Mouse (Mus musculus): Measurements from ENCODE around the gene Crhr1.

The Crhr1 gene

DNA sequence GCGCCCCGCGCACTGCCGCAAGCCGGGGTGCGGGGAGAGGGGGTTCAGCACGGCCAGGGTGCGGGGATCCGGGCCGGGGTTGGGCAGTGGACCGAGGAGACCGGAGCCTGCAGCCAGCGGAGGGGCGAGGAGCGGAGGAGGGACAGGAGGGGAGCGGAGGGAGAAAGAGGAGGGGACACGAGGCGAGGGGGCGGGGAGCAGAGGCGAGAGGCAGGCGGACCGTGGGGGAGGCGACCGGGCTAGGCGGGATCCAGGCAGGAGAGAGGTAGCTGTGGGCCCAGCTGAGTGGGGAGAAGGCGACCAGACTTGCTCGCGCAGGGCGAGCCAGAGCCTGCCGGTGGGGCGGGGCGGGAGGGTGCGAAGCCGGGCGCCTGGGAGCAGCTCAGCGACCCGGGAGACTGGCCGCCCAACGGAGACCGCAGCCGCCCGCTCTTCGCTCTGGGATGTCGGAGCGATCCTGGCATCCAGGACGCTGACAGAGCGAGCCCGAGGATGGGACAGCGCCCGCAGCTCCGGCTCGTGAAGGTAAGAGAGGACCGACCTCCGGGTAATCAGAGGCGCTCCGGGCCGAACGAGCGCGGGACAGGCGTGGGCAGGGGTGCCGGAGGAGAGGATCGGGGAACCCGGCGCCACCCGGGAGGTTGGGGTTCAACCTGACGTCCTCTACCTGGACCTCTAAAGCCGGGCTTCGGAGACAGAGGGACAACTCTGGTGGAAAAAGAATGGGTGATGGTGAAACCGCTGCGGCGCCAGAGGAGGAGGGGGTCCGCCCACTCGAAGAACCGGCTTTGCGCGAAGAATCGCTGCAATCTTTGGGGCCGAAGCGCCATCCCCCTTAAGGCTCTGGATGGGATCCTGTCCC, at the start of gene Crhr1:
TSS of gene Crhr1 (plus strand) at position 276 of the 862 bp plus-strand sequence.
- DNase-seq (ENCODE audit: low read depth), result no peak

DNA sequence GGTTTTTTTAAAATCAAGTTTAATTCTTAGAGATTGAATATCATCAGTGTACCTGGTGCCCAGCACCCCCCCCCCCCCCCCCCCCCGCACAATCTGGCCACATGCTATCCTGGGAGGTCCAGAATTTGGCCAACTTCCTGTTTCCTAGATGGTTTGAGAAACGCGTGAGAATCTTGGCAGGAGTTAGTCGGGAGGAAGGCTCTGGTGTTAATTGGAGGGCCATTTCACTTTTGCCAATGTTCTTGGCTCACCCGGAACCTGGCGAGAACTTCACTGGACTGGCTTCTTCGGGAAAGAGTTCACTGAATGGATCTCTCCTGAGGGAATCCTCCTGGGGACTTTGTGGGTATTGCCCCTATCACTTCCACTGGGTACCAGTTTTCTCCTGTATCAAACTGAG, 49.4 kb upstream of the Crhr1 start:
- DNase-seq (ENCODE audit: low read depth), result no peak

DNA sequence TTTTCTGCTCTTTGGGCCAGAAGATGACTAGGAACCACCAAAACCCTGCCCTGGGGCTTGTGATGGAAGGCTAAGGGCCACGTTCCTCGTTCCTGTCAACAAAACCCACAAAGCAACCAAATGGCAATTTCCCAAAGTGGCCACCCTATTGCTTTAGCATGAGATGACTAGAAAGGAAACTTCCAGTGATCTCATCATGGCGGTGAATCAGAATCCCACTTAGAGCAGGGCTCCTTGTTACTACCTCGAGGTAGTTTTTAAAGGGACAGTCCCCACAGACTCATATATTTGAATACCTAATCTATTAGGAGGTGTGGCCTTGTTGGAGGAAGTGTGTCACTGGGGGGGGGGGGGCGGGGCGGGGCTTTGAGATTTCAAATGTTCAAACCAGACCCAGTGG, 48.9 kb upstream of the Crhr1 start:
- no peak for DNase-seq (ENCODE audit: low read depth)

DNA sequence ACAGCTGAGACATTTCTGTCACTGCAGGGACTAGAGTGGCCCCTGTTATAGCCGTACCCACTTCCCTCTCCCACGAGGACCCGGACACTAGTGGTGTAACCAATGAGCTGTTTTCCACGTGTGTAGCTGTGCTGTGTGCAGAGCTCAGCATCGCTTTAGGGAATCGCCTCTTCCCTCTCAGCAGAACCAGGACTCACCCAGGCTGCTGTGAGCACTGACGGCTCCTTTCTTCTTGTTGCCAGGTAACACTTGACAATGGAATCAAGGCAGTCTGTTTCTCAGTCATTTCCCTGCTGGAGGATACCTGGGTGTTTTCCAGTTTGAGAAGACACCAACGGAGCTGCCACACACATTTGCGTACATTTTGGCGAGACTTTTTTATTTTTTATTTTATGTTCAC, 44.1 kb upstream of the Crhr1 start:
- DNase-seq (ENCODE audit: low read depth), result no peak

DNA sequence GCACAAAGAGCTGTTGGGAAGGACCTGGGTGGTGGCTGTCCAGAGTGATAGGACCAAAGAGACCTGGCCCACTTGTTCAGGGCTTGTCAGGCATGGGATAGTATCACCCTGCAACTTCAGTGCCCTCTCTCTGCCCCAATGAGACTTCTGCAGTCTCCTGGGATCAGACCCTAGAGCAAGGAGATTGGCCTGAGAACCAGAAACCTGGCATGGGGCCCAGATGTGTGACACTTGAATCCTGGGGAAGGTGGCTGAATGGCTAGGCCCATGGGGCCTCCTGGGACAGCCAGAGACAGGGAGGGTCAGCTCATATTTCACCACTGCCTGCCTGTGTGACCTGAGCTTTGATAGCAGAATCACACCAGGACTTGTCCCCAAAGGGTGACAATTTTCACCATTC, 41.9 kb upstream of the Crhr1 start:
- DNase-seq (ENCODE audit: low read depth), result no peak

DNA sequence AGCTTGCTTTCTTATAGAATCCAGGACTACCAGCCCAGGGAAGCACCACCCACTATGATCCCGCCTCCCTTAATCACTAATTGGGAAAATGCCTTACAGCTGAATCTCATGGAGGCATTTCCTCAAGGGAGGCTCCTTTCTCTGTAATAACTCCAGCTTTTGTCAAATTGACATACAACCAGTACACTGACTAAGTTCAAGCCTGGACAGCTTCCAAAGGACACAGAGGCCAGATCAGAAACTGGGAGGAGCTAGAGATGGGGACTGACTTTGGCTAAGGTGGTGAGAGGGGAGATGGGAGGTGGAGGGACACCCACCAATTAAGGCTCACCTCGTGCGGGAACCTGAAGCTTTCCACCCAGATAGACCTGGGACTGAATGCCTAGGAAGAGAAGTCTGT, 37.5 kb upstream of the Crhr1 start:
- DNase-seq (ENCODE audit: low read depth), result no peak

DNA sequence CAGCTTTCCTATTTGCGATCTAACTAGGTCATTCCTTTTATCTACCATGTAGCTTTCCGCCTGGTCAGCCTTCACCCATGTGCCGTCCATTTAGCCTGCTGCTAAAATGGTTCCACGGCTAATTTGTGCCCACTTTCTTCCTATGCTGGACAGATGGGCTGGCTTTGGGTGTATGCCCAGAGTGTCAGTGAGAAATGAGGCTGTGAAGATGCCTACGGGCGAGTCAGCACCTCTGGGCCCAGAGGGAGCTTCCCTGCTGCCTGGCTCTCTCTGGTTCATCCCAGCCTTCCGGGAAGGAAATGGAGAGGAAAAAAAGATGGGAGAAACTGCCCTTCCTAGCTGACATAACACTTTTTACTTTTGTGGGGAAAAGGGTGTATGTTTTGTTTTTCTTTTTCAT, 36.1 kb upstream of the Crhr1 start:
- DNase-seq (ENCODE audit: low read depth), result no peak

DNA sequence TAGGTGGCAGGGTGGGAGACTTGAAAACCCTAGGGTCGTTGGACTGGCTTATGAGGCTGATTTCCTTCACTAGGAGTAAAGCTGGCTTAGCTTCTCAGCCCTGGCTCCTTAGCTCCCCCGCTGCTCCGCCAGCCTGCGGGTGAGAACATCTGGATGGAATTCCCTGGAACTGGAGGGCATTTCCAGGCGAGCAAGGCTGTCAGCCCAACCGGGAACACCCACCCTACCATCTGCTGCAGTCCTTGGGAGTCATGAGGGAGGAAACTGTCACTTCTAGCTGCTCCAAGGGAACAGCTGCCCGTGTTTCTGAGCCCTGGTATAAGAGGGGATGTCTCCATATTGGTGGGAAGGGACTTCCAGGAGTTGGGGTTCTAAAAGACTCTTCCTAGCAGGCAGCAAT, 33.1 kb upstream of the Crhr1 start:
- no peak for DNase-seq (ENCODE audit: low read depth)

DNA sequence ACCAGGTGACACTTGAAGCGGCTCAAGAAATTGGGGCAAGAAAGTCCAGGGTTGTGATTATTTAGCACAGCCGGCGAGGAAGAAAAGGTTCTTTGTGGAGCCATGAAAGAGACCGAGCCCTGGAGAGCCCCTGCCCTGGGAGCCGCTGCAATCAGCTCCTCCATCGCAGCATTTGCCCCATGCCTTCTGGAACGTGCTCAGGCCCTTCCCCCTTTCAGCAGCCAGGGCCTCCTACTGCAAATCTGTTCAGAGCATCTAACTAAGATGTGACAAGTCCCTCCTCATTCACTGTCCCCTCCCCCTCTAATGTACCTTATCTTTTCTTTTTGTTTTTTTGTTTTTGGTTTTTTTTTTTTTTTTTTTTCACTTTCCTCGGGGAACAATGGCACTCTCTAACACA, 30.0 kb upstream of the Crhr1 start:
- DNase-seq (ENCODE audit: low read depth), result no peak

DNA sequence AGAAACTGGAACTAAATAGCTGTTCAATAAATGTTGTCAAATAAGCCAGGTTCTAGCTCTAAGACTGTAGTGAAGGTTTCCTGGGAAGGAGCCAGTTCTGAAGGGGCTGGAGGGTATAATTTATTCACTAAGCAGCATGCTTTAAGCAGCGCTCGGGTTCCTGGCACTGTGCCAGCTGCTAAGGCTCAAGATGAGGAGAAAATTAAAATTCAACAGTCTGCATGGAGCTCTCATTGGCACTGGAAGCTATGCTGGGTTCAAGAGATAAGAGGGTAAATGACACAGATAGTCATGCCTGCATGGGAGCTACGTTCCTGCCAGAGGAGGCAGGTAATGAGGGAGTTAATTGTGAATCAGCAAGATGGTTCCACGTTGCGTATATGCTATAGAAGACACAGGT, 26.3 kb upstream of the Crhr1 start:
- DNase-seq (ENCODE audit: low read depth), result no peak

DNA sequence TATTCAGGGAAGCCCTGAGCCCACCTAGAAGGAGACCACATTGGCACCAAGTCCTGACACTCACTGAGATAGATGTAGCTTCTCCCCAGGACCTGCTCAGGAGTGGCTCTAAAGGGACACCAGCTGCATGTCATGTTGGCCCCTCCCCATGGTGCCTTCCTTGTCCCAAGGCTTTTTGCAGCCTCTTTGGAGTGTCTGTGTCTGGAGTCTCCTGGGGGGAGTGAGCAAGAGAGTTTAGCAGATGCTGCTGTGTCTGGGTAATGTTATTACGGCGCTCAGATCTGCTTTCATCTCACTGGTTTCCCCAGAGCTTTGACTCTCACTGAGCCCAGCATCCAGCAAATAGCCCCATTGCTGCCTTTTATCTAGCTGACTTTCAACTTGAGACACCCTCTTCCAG, 25.7 kb upstream of the Crhr1 start:
- DNase-seq (ENCODE audit: low read depth), result no peak

DNA sequence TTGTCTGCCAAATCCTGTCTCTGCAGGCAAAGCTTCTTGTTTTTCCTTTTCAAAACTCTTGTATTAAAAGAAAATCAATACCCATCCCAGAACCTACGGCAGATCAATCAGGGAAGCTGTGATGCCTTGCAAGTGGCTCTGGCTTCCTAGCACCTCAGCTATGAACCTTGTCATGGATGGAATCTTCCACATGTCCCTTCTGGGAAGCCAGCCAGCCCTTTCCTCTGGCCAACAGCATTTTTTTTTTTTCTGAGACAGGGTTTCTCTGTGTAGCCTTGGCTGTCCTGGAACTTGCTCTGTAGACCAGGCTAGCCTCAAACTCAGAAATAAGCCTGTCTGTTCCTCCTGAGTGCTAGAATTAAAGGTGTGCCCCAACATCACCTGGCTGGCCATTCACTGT, 22.3 kb upstream of the Crhr1 start:
- no peak for DNase-seq (ENCODE audit: low read depth)

DNA sequence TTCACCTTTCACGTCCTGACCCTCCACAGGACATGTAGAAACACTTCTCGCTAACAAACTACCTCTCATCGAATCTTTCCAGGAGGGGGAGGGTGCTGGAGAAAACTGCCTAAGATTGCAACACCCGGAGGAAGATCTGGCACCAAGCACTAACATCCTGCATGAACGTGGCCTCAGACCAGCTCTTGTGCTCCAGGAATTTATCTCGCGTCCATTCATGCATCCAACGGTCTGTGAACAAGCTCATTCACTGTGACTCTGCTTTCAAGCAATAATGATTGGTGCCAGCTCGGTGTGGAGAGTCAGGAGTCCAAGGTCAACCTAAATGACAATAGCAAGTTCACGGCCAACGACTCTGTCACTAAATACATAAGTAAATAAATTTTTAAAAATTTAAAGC, 20.8 kb upstream of the Crhr1 start:
- no peak for DNase-seq (ENCODE audit: low read depth)

DNA sequence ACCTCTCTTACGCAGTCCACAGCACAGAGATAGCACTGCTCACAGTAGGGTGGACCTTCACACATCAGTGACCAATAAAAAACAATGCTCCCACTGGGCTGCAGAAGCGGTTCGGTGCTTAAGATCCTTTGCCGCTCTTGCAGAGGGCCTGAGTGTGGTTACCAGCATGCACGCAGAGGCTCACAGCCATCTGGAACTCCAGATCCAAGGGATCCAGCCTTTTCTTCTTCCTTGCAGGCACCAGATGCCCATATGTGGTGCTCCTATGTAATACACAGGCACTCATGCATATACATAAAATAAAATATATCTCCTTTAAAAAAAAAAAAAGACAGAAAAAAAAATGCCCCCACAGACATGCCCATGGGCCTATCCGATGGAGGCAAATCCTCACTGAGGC, 19.0 kb upstream of the Crhr1 start:
- no peak for DNase-seq (ENCODE audit: low read depth)

DNA sequence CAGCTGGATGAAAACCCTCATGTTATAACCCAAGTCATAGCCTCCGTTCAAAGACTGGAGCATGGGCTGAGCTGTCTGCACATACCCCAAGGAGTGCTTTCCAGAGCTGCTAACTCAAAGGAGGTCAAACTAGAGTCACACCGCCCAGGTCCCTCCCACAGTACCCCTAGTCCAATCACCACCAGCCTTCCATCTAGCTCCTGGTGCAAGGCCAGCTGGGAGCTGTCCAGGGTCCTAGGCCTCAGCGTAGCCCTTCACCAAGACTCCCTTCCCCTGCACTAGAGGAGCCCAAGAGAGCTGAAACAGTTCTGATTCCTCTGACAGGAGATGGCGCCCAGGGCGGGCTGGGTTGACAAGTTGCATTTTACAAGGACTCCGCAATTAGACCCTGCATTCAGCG, 18.0 kb upstream of the Crhr1 start:
- DNase-seq (ENCODE audit: low read depth), result peak; percentile 59

DNA sequence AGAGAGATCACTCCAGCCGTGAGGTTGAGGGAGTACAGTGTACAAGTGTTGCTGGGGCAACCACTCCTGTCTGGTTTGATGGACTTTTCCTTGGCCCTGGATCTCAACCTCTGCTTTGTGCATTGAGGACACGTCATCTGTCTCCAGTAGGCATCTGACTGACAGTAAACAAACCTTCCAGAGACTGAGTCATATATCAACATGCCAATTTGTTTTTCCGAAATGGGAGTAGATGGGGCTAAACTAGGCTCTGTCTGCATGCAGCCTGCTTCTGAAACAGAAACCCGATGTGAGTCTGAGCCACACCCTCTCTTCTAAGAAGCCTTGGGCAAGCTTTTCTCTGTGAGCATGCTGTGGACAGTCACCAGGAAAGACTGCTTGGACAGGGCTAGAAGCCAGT, 14.3 kb upstream of the Crhr1 start:
- DNase-seq (ENCODE audit: low read depth), result no peak

DNA sequence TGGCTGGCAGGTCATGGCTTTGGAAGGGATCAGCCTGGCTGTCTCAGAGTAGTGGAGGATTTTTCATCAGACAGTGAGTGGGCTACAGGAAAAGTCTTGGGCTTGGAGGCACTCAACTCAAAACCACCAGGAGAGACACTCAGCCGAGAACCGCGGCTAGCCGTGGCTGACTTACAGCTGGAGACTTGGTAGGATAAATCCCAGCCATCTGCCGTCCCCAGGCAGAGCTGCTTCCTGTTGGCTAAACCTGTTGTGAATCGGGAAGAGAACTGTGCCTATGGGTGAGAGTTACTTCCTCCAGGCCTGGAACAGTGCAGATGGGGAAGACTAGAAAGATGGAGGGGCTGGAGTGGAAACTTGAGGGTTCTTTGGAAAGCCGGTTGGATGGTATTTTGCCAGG, 9.7 kb upstream of the Crhr1 start:
- DNase-seq (ENCODE audit: low read depth), result no peak

DNA sequence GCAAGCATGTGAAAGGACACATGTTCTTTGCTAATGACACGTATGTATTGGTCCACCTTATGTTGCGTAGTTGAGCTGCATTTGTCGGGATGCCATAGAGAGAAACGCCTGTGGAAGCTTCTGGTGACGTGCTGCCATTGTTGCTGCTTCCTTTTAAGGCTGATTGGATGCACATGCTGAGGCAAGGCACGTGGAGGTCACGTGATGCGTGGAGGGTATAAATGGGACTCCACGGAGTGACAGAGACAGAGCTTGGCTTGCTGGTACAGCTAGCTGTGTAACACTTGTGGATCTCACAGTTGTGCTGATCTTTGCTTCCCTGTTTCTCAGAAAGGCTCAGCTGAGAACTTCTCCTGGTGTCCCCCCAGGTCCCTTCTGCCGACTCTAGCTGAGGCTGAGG, 9.2 kb upstream of the Crhr1 start:
- DNase-seq (ENCODE audit: low read depth), result no peak

DNA sequence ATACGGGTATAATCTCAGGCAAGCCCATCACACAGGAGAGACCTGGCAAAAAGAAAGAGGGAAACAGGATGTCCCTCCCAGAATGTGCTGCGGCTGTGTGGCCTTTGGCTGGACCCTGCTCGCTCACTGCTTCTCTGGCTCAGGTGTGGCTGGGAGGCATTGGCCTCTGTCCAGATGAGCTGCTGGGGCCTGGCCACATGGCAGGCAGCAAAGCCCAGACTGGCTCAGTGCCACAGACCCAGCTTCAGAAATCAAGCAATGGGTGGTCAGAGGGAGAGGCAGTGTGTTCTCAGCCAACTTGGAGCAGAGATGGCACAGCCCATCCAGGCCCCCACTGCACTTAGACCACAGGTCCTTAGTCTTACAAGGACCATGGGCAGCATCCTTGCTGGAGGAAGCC, 8.1 kb upstream of the Crhr1 start:
- DNase-seq (ENCODE audit: low read depth), result no peak

DNA sequence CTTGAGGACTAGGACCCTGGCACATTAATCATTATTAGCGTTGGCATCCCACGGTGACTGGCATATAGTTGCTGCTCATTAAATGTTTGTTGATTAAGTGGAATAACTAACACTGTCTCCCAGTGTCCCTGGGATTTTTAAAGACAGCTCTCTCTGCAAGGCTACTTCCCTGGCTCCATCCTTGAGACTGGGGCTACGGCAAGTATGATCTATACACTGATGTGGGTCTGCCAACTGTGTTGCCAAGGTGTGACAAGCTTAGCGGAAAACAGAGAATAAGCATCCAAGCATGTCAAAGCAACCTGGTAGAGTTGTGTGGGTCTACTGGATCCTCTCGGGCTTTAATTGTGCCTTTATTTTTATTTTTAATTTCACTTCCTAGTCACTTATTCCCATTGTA, 3.2 kb upstream of the Crhr1 start:
- DNase-seq (ENCODE audit: low read depth), result no peak

DNA sequence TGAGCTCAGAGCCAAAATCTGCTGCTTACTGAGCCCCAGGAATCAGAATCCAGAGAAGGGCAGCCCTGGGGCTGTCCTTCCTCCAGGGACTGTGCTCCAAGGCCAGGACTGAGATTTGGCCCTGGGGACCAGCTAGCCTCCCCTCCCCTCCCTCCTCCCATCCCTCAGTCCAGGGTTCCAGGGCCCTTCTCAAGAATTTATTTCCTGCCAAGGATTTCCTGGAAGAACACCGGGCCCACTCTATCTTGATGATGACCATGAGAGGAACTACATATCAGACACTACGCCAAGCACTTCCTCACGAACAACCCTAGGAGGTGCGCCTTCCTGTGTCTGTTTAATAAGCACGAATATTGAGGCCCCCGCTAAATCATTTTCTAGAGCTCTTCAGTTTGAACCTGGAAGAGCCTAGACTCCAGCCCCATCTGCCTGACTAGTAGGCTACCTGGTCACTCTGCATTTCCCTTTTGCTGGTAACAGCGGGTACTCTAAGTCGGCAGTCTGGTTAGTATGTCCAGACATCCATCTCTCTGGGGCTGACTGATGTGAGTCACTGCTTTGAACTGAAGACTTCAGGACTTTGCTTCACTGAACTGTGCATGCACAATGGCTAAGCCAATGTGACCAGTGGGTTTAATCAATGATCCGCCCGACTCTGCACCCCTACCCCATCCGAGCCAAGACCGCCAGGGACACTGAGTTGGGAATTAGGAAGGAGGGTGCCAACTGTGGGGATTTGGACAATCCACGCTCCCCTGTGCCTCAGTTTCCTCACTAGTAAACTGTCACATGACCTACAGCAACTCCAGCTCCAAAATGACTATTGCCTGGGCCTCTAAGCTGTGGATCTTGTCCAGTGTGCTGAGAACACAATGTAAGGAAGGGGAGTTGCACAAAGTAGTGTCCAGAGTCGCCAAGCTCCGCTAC, 1.7 kb upstream of the Crhr1 start:
- DNase-seq (ENCODE audit: low read depth), result no peak

DNA sequence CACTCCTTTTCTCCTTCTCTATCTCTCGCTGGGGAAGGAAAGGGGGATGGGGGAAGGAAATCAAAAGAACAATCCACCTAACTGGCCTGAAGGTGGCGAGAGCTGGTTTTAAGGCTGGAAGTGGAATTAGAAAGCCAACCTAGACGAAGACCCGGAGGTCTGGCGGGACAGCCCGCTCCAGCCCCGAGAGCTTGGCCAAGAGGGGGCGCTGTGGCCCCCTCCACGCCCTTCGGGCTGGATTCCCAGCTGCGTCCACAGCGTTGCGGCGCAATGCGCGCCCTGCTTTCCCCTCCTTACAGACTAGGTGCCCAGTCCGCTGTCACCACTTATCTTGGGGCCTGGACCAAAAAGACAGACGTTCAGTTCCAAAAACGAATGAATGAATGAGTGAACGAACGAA, 899 bp upstream of the Crhr1 start:
- DNase-seq (ENCODE audit: low read depth), result no peak

DNA sequence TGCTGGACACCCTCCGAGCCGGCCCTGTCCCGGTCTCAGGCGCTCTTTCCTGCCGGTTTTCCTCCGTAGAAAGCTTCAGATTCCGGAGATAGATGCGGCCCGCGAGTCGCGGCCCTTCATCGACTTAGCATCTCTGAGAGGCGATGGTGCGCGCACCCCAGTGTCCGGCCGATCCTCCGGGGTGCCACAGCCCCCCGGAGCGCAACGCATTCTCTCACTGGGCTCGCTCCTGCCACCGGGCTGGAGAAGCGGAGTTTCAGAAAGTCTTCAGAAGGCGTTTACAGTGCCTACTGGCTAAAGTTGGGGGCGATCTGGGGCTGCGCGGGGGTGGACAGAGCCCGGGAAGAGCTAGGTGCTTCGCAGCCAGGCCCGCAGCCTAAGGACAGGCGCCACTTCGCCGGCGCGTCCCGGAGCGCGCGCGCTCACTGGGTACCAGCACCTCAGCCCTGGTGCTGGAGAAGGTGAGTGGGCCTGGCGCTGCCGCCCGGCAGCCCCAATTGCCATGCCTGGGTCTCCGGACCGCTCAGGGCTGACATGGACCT, 858 bp downstream of the Crhr1 start:
- DNase-seq (ENCODE audit: low read depth), result no peak
